ENCODE assay signal across 38 mouse cellular contexts in genomic region chr1:130683905-130684304, GRCm38 (mm10). TPM values are rescaled to one million over a fixed set of nuclear protein-coding genes. Genes with fewer than 3 reads are reported as not detected.
"Had no signal": no experiment of that assay in that cellular context is flagged by ENCODE, and none has a peak within 500 bp of the region (broad histone marks: within the 10 kb centered on the region; RNA-seq: fewer than 3 reads in every experiment).

No protein-coding gene starts in this region.

- H3K36me3 ChIP-seq: hindbrain, embryonic 10.5 days; hindbrain, embryonic 12.5 days; intestine, embryonic 15.5 days; limb, embryonic 10.5 days; limb, embryonic 12.5 days; liver, embryonic 13.5 days had no signal

- H3K27ac ChIP-seq: gastrocnemius, adult 2 months; heart, embryonic 10.5 days; hindbrain, embryonic 10.5 days; hindbrain, embryonic 12.5 days; hindbrain, embryonic 14.5 days; intestine, embryonic 15.5 days; layer of hippocampus, adult 2 months; left cerebral cortex, adult 2 months; limb, embryonic 10.5 days; limb, embryonic 12.5 days; liver, embryonic 13.5 days; liver, embryonic 15.5 days had no signal

- H3K9ac ChIP-seq: heart, embryonic 12.5 days; hindbrain, embryonic 12.5 days; hindbrain, embryonic 14.5 days; intestine, embryonic 15.5 days; limb, embryonic 12.5 days; liver, embryonic 13.5 days; liver, embryonic 15.5 days had no signal

- H3K4me3 ChIP-seq: gastrocnemius, adult 2 months; heart, embryonic 10.5 days; heart, embryonic 12.5 days; hindbrain, embryonic 10.5 days; hindbrain, embryonic 12.5 days; intestine, embryonic 15.5 days; layer of hippocampus, adult 2 months; left cerebral cortex, adult 2 months; limb, embryonic 10.5 days; limb, embryonic 12.5 days; liver, embryonic 13.5 days; liver, embryonic 15.5 days had no signal

- H3K27me3 ChIP-seq: heart, embryonic 12.5 days; hindbrain, embryonic 12.5 days; intestine, embryonic 15.5 days; limb, embryonic 12.5 days; liver, embryonic 13.5 days; liver, embryonic 15.5 days had no signal

- H3K4me1 ChIP-seq: heart, embryonic 10.5 days; heart, embryonic 12.5 days; hindbrain, embryonic 10.5 days; hindbrain, embryonic 12.5 days; liver, embryonic 13.5 days; liver, embryonic 15.5 days had no signal

- DNase-seq: gastrocnemius, adult 2 months; gastrocnemius, postnatal 10 days; gastrocnemius, postnatal 25 days; heart, postnatal 10 days; heart, postnatal 4 days; kidney, adult 18-20 months; kidney, adult 8-10 months; kidney, postnatal 10 days; kidney, postnatal 25 days; kidney, postnatal 4 days; liver; liver, embryonic 13.5 days had no signal

- H3K9me3 ChIP-seq: heart, embryonic 10.5 days; hindbrain, embryonic 10.5 days; hindbrain, embryonic 12.5 days; intestine, embryonic 15.5 days; limb, embryonic 10.5 days; limb, embryonic 12.5 days; liver, embryonic 13.5 days; liver, embryonic 15.5 days had no signal

RNA-seq across cellular contexts. Expression of gene C4bp, which starts 22.5 kb away (rescaled TPM):
- total RNA-seq: gastrocnemius, adult 2 months; gastrocnemius, postnatal 25 days; granulocyte monocyte progenitor cell, adult 5-6 weeks; heart, adult 8-10 months; heart, postnatal 10 days; heart, postnatal 25 days; heart, postnatal 4 days; left cerebral cortex, adult 2 months; left cerebral cortex, postnatal 14 days; left cerebral cortex, postnatal 36 days had no signal
- polyA plus RNA-seq: heart, embryonic 10.5 days; heart, embryonic 12.5 days; heart, embryonic 14.5 days; heart, embryonic 16.5 days; hindbrain, embryonic 10.5 days; hindbrain, embryonic 12.5 days; hindbrain, embryonic 14.5 days; limb, embryonic 10.5 days; limb, embryonic 12.5 days; limb, embryonic 14.5 days had no signal

RNA-seq across cellular contexts. Expression of gene Gm29427, which starts 31.7 kb away (rescaled TPM):
- total RNA-seq: gastrocnemius, postnatal 10 days; gastrocnemius, postnatal 25 days; gastrocnemius, postnatal 4 days; granulocyte monocyte progenitor cell, adult 5-6 weeks; heart, adult 8-10 months; heart, postnatal 10 days; heart, postnatal 4 days; layer of hippocampus, adult 2 months; layer of hippocampus, postnatal 10 days; left cerebral cortex, adult 2 months; left cerebral cortex, postnatal 36 days had no signal
- polyA plus RNA-seq: heart, embryonic 10.5 days; heart, embryonic 12.5 days; heart, embryonic 14.5 days; heart, embryonic 16.5 days; hindbrain, embryonic 10.5 days; hindbrain, embryonic 14.5 days; hindbrain, embryonic 16.5 days; inflammation-experienced regulatory T-cells, adult 6 months; intestine, embryonic 15.5 days; kidney, embryonic 14.5 days; kidney, embryonic 16.5 days; limb, embryonic 10.5 days; limb, embryonic 12.5 days; limb, embryonic 14.5 days; liver, embryonic 11.5 days; liver, embryonic 13.5 days; liver, embryonic 15.5 days had no signal
